Mouse (Mus musculus): ENCODE data around the gene Ppp1cb.
"Not testable (repeated sequence)": the region's sequence is repeated elsewhere in the genome, so short reads cannot be mapped to it uniquely, and the experiment has no call there.

Gene Ppp1cb

GRCm38 (mm10) chr5:32458408-32459143 is at the start of gene Ppp1cb:
Ppp1cb (plus strand) TSS chr5:32458843.
- peak; percentile 97 for DNase-seq (ENCODE audit: low spot score in 2 of 2)

DNA sequence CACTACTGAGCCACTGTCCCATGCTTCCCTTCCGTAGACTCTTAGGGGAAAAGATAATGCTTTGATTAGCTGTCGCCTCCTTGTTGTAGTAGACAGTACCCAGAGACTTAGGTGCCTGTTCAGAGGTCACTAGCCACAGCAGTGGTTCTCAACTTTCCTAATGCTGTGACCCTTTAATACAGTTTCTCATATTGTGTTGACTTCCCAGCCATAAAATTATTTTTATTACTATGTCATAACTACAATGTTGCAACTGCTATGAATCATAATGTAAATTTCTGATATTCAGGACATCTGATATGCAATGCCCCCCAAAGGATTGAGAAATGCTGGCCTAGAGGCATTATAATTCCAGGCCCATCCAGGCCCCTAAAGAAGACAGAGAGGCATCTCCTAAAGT is 48.9 kb upstream of the Ppp1cb start:
- DNase-seq (ENCODE audit: low spot score in 2 of 2): no peak

DNA sequence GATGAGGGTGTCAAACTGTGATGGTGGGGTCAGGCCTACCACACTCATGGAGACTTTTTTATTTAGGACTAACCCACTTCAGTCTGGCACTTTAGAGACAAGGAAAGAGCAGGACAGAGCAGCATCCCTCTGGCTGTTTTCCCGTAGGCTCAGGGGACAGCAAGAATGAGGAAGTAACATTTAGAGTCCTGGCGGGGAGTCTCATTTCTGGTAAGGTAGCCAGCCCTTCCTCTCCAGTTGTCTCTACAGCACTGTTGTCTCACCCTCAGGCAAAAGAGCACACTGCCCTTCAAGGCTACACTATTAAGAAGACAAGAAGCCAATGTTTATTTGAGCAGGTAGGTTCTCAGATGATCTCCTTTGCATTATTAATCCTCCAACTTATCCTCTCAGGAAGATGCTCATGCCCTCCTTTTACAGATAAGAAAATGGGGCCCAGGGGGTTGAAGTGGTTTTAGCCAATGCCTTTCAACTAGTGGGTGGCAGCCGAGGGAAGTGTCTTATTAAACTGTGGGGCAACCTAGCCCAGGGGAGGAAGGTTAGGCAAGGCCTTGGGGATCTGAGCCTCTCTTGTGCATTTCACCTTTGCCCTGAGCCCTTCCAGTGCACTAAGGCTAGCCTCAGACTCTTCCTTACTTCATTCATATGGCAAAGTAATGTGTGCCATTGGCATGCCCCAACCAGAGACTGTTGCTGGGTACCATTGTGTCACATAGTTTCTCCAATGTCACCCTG is 47.5 kb upstream of the Ppp1cb start:
- DNase-seq (ENCODE audit: low spot score in 2 of 2): no peak

DNA sequence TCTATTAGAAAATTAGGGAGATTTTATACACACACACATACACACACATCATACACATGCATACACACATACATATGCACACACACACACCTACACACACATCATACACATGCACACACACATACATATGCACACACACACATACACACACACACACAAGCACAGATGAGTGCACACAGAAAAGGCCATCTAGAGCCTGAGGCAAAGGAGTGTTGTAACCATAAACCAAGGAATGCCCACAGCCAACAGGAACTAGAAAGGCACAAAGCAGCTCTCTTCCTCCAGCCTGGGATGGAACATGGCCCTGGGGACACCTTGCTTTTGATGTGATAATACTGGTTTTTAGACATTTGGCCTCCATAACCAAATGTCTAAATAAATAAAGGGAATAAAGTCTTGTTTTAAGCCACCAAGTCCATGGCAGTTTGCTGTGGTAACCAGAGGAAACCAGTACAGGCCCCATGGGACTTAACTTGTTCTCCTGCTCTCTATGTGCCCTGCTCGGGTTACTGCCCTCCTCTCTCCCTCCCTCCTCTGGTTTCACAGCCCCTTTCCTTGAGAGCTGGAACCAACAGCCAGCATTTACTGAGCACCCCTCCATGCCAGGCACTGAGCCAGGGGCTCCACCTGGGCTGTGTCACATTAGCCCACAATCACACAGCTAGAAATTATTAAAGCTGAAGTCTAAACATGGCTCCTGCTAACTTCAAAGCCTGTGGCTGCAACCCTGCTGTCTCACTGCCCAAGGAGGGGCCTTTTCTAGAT is 46.3 kb upstream of the Ppp1cb start:
- DNase-seq (ENCODE audit: low spot score in 2 of 2): no peak

DNA sequence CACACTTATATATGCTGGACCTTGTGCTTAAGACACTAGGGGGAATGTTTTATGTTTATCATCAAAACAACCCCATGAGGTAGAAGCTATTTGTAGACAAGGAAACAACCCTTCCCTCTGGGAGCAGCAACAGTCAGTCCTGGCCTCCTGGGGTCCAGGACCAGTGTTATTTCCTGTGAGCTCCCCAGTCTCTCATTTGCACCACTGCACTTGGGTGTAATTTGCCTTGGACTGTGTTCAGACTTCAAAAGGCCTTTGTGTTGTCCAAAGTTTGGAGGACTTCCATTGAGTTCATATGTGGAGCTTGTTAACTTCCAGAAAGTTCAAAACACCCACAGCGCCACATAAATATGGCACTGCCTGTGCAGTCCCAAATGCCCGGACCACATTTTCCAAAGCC is 45.6 kb upstream of the Ppp1cb start:
- DNase-seq (ENCODE audit: low spot score in 2 of 2): no peak

GRCm38 (mm10) chr5:32413569-32413968 is 45.1 kb upstream of the Ppp1cb start:
- no peak for DNase-seq (ENCODE audit: low spot score in 2 of 2)

- no peak for DNase-seq (ENCODE audit: low spot score in 2 of 2)
These were observed 44.1 kb upstream of the Ppp1cb start for GRCm38 (mm10) chr5:32414461-32414985.

DNA sequence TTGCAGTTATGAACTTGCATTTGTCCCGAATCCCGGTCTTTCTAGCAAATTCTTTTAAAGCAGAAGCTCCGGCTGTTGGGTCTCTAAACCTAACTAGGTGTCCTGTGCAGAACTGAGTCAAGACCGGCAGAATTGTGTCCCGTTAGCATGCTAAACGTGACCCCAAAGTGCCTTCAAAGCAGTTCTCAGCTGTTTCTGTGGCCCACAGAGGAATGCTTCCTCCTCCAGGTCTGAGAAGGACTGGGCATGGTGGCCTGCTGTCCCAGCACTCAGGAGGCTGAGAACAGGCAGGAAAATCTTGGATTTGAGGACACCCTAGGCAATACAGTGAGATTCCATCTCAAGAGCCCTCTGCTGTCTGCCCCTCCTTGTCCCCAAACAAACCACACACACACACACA is 43.1 kb upstream of the Ppp1cb start:
- no peak for DNase-seq (ENCODE audit: low spot score in 2 of 2)

GRCm38 (mm10) chr5:32416881-32417280 is 41.8 kb upstream of the Ppp1cb start:
- no peak for DNase-seq (ENCODE audit: low spot score in 2 of 2)

- no peak for DNase-seq (ENCODE audit: low spot score in 2 of 2)
These were observed 36.5 kb upstream of the Ppp1cb start for GRCm38 (mm10) chr5:32422081-32422589.

GRCm38 (mm10) chr5:32423339-32424046 is 35.1 kb upstream of the Ppp1cb start:
- no peak for DNase-seq (ENCODE audit: low spot score in 2 of 2)

GRCm38 (mm10) chr5:32424464-32424863 is 34.2 kb upstream of the Ppp1cb start:
- no peak for DNase-seq (ENCODE audit: low spot score in 2 of 2)

GRCm38 (mm10) chr5:32425485-32426171 is 33.0 kb upstream of the Ppp1cb start:
- no peak for DNase-seq (ENCODE audit: low spot score in 2 of 2)

- DNase-seq (ENCODE audit: low spot score in 2 of 2): no peak
These were observed 28.2 kb upstream of the Ppp1cb start for GRCm38 (mm10) chr5:32430399-32430798.

DNA sequence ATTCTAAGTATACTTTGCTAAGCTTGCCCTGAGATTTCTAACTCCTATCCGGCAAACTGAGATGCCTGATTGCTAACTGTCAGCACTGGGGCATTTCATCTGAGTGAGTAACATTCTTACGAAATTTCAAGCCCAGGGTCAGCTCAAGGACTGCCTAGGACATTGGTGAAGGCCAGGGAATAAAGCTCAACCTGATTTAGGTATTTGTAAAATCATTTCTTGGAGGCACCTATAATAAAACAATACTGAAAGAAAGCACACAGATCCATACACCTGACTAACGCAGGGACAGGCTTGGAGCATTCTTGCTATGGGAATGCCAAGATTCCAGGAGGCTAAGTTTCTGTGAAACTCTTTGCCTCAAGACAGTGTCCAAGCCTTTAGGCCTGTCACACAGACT is 24.3 kb upstream of the Ppp1cb start:
- not testable (repeated sequence) for DNase-seq (ENCODE audit: low spot score in 2 of 2)

DNA sequence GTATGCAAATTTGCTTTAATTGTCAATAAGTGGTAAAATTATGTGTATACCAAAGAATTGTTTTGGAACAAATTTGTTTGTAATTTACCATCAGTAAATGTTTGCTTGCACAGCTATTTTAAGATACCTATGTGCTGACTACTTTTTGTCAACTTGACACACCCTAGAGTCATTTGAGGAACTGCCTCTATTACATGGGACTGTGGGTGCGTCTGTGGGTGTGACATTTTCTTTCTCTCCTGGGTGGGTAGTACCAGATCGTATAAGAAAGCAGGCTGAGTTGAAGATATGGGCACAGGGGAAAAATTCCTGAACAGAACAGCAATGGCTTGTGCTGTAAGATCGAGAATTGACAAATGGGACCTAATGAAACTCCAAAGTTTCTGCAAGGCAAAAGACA is 23.0 kb upstream of the Ppp1cb start:
- no peak for DNase-seq (ENCODE audit: low spot score in 2 of 2)

- DNase-seq (ENCODE audit: low spot score in 2 of 2): no peak
These were observed 20.6 kb upstream of the Ppp1cb start for GRCm38 (mm10) chr5:32437901-32438563.

- DNase-seq (ENCODE audit: low spot score in 2 of 2): no peak
These were observed 20.1 kb upstream of the Ppp1cb start for GRCm38 (mm10) chr5:32438564-32438922.

DNA sequence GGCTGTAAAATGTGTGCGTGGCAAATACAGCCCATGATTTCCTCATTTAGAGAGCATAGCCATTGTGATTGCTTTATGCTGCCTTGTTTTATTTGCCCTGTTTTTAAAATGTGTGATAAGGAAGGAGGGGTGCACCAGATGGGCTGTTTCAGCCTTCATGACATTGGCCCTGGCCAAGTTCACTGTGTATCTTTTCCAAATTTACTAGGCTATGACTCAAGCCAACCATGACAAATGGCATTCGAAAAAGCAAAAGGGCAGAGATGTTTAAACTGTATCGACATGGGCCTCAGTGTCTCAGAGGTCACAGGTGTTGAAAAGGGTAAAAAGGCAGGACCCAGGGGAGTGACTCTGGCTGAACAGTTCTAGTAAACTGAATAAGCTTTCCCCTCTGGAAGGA is 17.3 kb upstream of the Ppp1cb start:
- no peak for DNase-seq (ENCODE audit: low spot score in 2 of 2)

DNA sequence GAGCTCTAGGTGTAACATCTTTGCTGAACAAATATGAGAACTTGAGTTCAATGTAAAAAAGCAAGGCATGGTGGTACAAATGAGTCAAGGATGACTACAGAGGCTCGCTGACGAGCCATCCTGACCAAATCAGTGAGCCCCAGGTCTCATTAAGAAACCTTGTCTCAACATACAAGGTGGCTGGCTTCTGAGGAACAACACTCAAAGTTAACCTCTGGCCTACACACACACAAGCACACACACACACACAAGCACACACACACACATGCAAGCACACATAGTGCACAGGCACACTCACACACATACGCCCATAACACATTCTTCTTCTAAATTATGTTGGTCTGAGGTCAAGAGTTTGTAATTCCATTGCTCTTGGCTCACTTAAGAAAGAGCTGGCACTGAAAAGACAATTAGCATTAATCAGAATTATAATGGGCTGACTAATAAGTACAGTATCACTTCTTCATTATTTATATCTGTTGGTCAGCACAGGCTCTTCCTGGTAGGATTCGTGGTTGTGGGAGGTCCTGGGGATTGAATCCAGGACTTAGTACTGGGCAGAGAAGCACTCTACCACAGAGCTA is 16.6 kb upstream of the Ppp1cb start:
- DNase-seq (ENCODE audit: low spot score in 2 of 2): no peak
